Mouse (Mus musculus): Measurements from ENCODE around the gene Cabp2.
"Not testable (repeated sequence)": the region's sequence is repeated elsewhere in the genome, so short reads cannot be mapped to it uniquely, and the experiment has no call there.

Cabp2 gene

GRCm38 (mm10) chr19:4055947-4056693 lies 25.3 kb upstream of the Cabp2 start:
- no peak for DNase-seq (ENCODE audit: low read depth, low spot score)

GRCm38 (mm10) chr19:4056727-4057126 lies 24.7 kb upstream of the Cabp2 start:
- DNase-seq (ENCODE audit: low read depth, low spot score), result no peak

GRCm38 (mm10) chr19:4057389-4057788 lies 24.0 kb upstream of the Cabp2 start:
- no peak for DNase-seq (ENCODE audit: low read depth, low spot score)

DNA sequence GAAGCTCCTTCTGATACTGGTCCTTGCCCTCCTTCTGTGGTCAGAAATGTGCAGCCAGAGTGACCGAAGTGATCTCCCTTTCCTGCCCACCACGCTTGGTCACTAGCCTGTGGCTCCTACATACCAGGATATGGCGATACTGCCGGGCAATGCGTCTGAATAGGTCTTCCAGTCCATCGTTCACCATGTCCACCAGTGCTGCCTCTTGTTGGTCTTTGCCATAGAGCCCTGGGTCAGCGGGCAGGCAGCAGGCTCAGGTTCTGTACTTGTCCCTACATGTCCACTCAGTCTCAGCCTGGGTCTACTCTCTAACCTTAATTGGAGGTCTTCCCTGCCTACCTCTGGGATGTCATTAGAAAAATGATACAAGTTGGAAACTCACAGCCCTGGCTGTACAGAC lies 23.4 kb upstream of the Cabp2 start:
- DNase-seq (ENCODE audit: low read depth, low spot score), result no peak

DNA sequence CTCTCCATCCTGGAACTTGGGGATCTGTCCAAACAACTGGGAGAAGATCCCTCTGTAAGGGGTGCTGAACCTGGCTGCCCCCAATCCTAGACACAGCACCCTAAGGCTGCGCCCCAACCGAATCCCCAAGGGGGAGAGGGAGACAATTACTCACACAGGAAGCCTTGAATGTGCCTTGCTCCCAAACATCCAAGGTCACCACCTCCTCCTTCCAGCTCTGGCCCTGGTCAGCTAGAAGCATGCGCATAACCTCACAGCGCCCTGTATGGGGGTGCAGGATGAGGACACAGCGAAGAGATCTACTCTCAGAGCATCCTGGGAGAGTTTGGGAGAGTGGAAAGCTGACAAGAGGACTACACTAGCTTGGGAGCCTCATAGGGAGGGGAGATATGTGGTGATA lies 22.8 kb upstream of the Cabp2 start:
- DNase-seq (ENCODE audit: low read depth, low spot score), result no peak

- peak; percentile 92 for DNase-seq (ENCODE audit: low read depth, low spot score)
These were observed 22.2 kb upstream of the Cabp2 start, which contains the start of gene Gstp3 for GRCm38 (mm10) chr19:4059069-4059740. Gene Gstp3 (minus strand): TSS chr19:4059569.

DNA sequence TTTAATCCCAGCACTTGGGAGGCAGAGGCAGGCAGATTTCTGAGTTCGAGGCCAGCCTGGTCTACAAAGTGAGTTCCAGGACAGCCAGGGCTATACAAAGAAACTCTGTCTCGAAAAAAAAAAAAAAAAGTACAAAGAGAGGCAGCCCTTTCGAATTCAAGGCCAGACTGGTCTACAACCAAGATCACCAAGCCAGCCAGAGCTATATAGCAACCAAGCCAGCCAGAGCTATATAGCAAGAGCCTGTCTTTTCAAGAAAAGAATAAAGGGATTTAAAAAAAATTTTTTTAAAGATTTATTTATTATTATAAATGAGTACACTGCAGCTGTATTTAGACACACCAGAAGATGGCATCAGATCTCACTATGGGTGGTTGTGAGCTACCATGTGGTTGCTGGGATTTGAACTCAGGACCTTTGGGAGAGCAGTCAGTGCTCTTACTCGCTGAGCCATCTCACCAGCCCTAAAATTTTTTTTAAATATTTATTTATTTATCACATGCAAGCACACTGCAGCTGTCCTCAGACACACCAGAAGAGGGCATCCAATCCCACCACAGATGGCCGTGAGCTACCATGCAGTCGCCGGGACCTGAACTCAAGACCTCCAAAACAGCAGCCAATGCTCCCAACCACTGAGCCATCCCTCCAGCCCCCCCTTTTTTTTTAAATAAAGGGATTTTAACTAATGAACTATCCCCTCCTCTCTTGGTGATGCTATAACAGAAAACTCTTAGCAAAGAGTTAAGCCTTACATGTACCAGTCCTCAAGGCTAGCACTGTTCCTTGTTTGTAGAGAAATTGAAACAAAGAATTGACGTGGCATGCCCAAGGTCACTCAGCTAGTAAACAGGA lies 21.1 kb upstream of the Cabp2 start:
- peak; percentile 70 for DNase-seq (ENCODE audit: low read depth, low spot score)

- peak; percentile 62 for DNase-seq (ENCODE audit: low read depth, low spot score)
These were observed 20.4 kb upstream of the Cabp2 start for GRCm38 (mm10) chr19:4060899-4061465.

DNA sequence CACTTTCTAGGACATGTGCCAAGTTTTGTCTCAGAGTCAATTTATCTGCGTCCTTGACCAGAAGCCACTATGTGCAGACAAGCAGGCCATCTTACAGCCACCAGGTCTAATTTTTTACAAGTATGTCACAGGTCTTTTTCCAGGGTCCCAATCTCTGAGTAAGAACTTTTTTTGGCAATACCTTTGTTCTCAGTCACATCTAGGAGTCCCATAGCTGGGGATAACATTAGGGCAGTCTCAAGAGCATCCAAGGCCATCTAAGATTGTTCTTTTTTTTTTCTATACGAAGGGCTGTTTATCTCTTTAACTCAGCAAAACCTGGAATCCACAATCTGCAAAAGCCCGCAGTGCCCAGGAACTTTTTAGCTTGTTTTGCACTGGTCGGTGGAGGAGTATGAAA lies 18.0 kb upstream of the Cabp2 start:
- DNase-seq (ENCODE audit: low read depth, low spot score), result not testable (repeated sequence)

DNA sequence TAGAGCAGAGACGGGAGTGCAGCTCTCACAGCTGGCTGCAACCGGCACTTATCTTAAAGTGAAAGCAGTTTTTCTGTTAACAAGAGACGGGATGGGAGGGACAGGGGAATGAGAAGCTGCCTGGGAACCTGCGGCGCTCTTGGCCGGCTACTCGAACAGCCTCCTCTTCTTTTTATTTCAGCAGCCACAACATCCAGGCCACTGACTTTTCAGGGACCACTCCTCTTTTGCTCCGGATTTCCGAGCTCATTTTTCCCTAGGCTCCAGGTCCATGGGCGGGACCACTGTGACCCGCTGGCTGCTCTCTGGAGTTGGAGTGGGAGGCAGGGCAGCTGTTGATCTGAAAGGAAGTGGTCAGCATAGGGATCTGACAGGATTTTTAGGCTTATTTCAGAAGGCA lies 16.9 kb upstream of the Cabp2 start:
- not testable (repeated sequence) for DNase-seq (ENCODE audit: low read depth, low spot score)

- DNase-seq (ENCODE audit: low read depth, low spot score), result peak; percentile 82
These were observed 15.1 kb upstream of the Cabp2 start for GRCm38 (mm10) chr19:4066280-4066679.

DNA sequence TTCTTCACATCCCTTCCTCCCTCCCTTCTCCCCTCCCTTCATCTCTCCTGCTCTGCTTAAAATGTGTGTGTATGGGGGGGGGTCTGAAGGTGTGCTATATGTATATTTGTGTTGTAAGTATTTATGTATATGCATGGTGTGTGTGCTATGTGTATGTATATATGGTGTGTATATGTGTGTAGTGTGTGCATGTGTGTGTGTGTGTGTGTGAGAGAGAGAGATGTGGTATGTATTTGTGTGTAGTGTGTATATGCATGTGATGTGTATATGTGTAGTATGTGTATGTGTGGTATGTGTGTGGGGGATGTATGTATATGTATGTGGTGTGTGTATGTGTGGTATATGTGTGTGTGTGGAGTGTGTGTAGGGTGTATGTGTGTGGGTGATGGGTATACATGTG lies 14.5 kb upstream of the Cabp2 start:
- no peak for DNase-seq (ENCODE audit: low read depth, low spot score)

- DNase-seq (ENCODE audit: low read depth, low spot score), result not testable (repeated sequence)
These were observed 13.1 kb upstream of the Cabp2 start for GRCm38 (mm10) chr19:4068242-4068641.

- DNase-seq (ENCODE audit: low read depth, low spot score), result no peak
These were observed 12.5 kb upstream of the Cabp2 start for GRCm38 (mm10) chr19:4068717-4069410.

DNA sequence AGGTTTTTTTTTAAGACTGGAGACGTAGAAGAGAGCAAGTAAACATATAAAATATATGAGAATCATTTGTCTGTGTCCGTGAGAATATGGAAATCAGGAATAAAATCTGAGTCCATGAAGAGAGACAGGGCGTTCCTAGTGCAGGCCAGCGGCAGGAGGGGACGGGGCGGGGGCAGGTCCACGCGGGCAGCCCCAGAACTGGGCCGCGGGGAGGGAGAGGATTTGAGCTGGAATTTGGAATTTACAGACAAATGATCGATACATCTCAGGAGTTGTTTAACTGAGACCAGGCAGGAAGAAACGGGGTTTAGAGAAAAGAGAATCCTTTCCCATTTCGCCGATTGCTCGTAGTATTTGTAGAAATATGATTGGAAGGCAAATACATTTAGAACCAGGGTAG lies 11.1 kb upstream of the Cabp2 start:
- no peak for DNase-seq (ENCODE audit: low read depth, low spot score)

GRCm38 (mm10) chr19:4070756-4071155 lies 10.6 kb upstream of the Cabp2 start:
- DNase-seq (ENCODE audit: low read depth, low spot score), result no peak

GRCm38 (mm10) chr19:4071406-4071805 lies 10.0 kb upstream of the Cabp2 start:
- DNase-seq (ENCODE audit: low read depth, low spot score), result no peak

DNA sequence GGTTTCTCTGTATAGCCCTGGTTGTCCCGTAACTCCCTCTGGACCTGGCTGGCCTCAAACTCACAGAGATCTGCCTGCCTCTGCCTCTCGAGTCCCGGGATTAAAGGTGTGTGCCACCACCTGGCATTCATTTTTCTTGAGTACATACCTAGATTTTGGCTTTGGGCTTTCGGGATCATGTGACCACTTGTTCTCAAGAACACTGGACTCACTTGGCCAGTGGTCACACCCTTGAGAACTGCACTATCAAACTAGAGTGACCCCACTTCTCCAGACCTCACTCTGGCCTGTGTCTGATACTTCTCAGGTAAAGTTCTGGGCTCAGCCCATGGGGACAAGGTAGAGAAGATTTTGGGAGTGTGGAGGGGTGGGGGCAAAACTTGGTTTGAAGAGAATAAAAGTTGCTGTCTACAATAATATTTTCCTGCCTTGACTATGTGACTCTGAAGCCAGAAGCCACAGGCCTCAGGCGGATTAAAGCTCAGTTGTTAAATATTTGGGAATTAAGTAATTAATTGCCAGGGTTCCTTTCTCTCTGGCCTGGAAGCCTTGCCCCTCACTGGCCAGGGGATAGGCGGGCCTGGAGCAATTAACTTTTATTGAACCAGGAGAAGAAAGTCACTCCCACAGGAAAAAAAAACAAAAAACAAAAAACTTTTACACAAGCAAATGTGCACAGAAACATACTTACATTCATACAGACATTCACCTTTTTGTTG lies 8.5 kb upstream of the Cabp2 start:
- DNase-seq (ENCODE audit: low read depth, low spot score), result no peak

- DNase-seq (ENCODE audit: low read depth, low spot score), result no peak
These were observed 5.8 kb upstream of the Cabp2 start for GRCm38 (mm10) chr19:4075531-4075930.

DNA sequence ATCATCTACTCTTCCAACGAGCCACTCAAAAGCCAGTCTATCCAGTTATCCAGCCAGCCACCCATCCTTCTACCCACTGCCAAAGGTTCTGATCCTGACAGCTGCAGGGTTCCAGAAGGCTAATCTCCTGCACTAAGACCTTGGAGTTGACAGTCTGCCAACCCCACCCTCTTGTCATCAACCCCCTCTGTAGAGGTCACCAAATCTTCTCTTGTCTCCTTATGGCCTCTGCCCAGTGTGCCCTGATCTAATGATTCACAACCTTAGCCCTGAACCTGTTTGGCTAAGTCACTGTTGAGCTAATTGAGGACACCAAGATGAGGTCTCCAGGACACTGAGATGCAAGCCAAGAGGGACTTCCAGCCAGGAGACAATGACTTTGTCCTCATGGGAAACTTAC lies 1.8 kb upstream of the Cabp2 start:
- no peak for DNase-seq (ENCODE audit: low read depth, low spot score)

All from CD4-positive helper T cell, adult 2 months (primary cell).